Mouse (Mus musculus): Measurements from ENCODE around the gene Bcap31. TPM values are rescaled to one million over a fixed set of nuclear protein-coding genes. Genes with fewer than 3 reads are reported as not detected.

Gene Bcap31
- polyA plus RNA-seq, 1 experiment from 2014 or later = 137 TPM

DNA sequence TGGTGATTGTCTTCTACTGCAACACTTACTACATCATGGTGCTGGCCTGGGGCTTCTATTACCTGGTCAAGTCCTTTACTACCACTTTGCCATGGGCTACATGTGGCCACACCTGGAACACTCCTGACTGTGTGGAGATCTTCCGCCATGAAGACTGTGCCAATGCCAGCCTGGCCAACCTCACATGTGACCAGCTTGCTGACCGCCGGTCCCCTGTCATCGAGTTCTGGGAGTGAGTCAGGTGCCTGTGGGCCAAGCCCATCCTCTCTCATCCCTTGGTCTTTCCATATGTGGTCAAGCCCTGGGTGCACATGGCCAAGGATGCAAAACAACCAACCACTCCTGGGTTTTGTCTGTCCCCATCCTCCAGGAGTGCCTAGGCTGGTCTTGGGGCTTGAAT, 39.3 kb downstream of the Bcap31 start:
- H3K4me1 ChIP-seq (replicated peaks) = no peaks in the 10 kb centered on the region; the same call in 1 of the 2 replicates
- H3K27ac ChIP-seq (replicated peaks) = no peak overlapping the region
- no peaks in the 10 kb centered on the region for H3K36me3 ChIP-seq (replicated peaks)
- H3K9me3 ChIP-seq (replicated peaks) = no peaks in the 10 kb centered on the region
- H3K27me3 ChIP-seq = peaks cover 45% of the 10 kb centered on the region
- WGBS (ENCODE audit: insufficient replicate concordance) = 68% methylated on average over 4 of the region's 4 CpGs
- no peak overlapping the region for H3K9ac ChIP-seq
- no peak overlapping the region for H3K4me3 ChIP-seq (replicated peaks)
- H3K4me2 ChIP-seq = no peak overlapping the region
- no peak for ATAC-seq (ENCODE audit: insufficient read depth)

DNA sequence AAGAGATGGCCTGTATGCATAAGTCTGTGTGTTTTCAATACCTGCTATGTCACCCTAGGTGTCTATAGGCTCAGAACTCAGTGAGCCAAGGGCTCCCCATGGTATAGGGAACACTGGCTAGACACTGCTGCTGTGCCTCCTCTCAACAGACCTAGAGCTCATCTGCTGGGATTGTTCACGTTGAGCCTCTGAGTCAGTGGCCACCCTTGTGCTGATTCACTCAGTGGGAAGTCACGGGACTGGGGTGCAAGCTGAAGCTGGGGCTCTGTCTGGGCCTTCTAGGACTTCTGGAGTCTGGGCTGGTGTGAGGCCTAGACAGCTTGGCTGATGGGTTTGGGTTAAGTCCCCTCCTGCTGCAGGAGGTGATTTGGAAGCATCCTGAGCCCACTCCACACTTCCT, 40.7 kb downstream of the Bcap31 start:
- Histone ChIP-seq H3K27me3 (peaks cover 45% of the 10 kb centered on the region), H3K4me1 (replicated peaks) (no peaks in the 10 kb centered on the region; the same call in 1 of the 2 replicates), H3K9ac (no peak overlapping the region), H3K36me3 (replicated peaks) (no peaks in the 10 kb centered on the region), H3K4me3 (replicated peaks) (no peak overlapping the region), H3K9me3 (replicated peaks) (no peaks in the 10 kb centered on the region), H3K27ac (replicated peaks) (no peak overlapping the region), H3K4me2 (no peak overlapping the region)
- WGBS (ENCODE audit: insufficient replicate concordance) = 46% methylated on average over 2 of the region's 2 CpGs
- no peak for ATAC-seq (ENCODE audit: insufficient read depth)

DNA sequence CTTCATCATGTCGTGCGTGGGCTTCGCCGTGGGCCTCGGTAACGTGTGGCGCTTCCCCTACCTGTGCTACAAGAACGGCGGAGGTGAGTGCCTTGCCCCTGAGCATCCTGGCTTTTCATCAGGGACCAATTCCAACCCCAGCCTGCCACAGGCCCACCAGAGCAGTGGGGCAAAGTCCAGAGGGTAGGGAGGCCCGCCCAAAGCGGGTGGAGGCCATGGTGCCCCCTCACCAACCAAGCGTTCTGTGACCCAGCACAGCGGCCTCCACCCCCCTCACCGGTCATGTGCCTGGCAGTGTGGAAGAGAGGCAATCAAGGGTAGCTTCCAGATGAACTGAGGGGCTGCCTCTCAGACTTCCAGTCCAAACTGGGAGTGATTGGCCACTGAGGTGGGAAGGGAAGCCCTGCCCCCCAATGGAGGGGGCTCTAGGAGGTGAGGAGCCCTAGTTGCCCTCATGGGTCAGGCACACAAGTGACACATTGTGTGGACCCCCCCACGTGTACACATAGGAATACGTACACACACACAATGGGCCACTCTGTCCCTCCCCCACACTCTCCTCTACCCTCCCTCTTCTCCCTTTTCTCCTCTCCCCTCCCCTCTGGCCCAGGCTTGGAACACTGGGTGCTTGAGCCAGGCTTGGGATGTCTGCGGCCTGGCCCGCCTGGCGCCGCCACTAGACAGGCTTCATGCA, 41.9 kb downstream of the Bcap31 start:
- H3K9ac ChIP-seq = peak overlapping the region; percentile 21; the same call in 1 of the 2 replicates
- peak overlapping the region; percentile 53 for H3K4me3 ChIP-seq (replicated peaks)
- H3K36me3 ChIP-seq (replicated peaks) = no peaks in the 10 kb centered on the region
- 45% methylated on average over 20 of the region's 20 CpGs for WGBS (ENCODE audit: insufficient replicate concordance)
- peak overlapping the region; percentile 70 for H3K4me2 ChIP-seq
- no peak for ATAC-seq (ENCODE audit: insufficient read depth)
- no peak overlapping the region for H3K27ac ChIP-seq (replicated peaks)
- H3K9me3 ChIP-seq (replicated peaks) = no peaks in the 10 kb centered on the region
- H3K27me3 ChIP-seq = peaks cover 45% of the 10 kb centered on the region
- no peaks in the 10 kb centered on the region; the same call in 1 of the 2 replicates for H3K4me1 ChIP-seq (replicated peaks)

- Histone ChIP-seq H3K4me1 (replicated peaks) (no peaks in the 10 kb centered on the region; the same call in 1 of the 2 replicates), H3K9me3 (replicated peaks) (no peaks in the 10 kb centered on the region), H3K27me3 (peaks cover 45% of the 10 kb centered on the region), H3K36me3 (replicated peaks) (no peaks in the 10 kb centered on the region), H3K4me2 (peak overlapping the region; percentile 70), H3K4me3 (replicated peaks) (peak overlapping the region; percentile 53), H3K27ac (replicated peaks) (no peak overlapping the region), H3K9ac (peak overlapping the region; percentile 21; the same call in 1 of the 2 replicates)
- no peak for ATAC-seq (ENCODE audit: insufficient read depth)
- WGBS (ENCODE audit: insufficient replicate concordance) = 17% methylated on average over 32 of the region's 42 CpGs
Measured at GRCm38 (mm10) chrX:73673619-73673967, 42.4 kb downstream of the Bcap31 start.

- peaks cover 45% of the 10 kb centered on the region for H3K27me3 ChIP-seq
- peak within 1 kb of the TSS; percentile 70 for H3K4me2 ChIP-seq
- H3K27ac ChIP-seq (replicated peaks) = no peak within 1 kb of the TSS
- peak within 1 kb of the TSS; percentile 53 for H3K4me3 ChIP-seq (replicated peaks)
- no peaks in the 10 kb centered on the region; the same call in 1 of the 2 replicates for H3K4me1 ChIP-seq (replicated peaks)
- ATAC-seq (ENCODE audit: insufficient read depth) = peak; percentile 44
- H3K9me3 ChIP-seq (replicated peaks) = no peaks in the 10 kb centered on the region
- H3K9ac ChIP-seq = peak within 1 kb of the TSS; percentile 21; the same call in 1 of the 2 replicates
- no peaks in the 10 kb centered on the region for H3K36me3 ChIP-seq (replicated peaks)
- 16% methylated on average over 56 of the region's 72 CpGs for WGBS (ENCODE audit: insufficient replicate concordance)
Measured at GRCm38 (mm10) chrX:73672879-73673618, 42.9 kb downstream of the Bcap31 start, which contains the start of gene Slc6a8. Gene Slc6a8 (plus strand): TSS chrX:73673150.

GRCm38 (mm10) chrX:73672031-73672431, 43.9 kb downstream of the Bcap31 start:
- ATAC-seq (ENCODE audit: insufficient read depth) = no peak
- no peaks in the 10 kb centered on the region for H3K9me3 ChIP-seq (replicated peaks)
- H3K9ac ChIP-seq = no peak overlapping the region
- H3K36me3 ChIP-seq (replicated peaks) = no peaks in the 10 kb centered on the region
- H3K27ac ChIP-seq (replicated peaks) = no peak overlapping the region
- 55% methylated on average over 4 of the region's 4 CpGs for WGBS (ENCODE audit: insufficient replicate concordance)
- H3K4me2 ChIP-seq = no peak overlapping the region
- no peaks in the 10 kb centered on the region; the same call in 1 of the 2 replicates for H3K4me1 ChIP-seq (replicated peaks)
- peaks cover 45% of the 10 kb centered on the region for H3K27me3 ChIP-seq
- no peak overlapping the region for H3K4me3 ChIP-seq (replicated peaks)

GRCm38 (mm10) chrX:73663143-73663542, 52.8 kb downstream of the Bcap31 start:
- no peak overlapping the region for H3K4me3 ChIP-seq (replicated peaks)
- no peaks in the 10 kb centered on the region for H3K9me3 ChIP-seq (replicated peaks)
- no peak overlapping the region for H3K27ac ChIP-seq (replicated peaks)
- no peaks in the 10 kb centered on the region for H3K4me1 ChIP-seq (replicated peaks)
- no peaks in the 10 kb centered on the region for H3K36me3 ChIP-seq (replicated peaks)
- H3K9ac ChIP-seq = no peak overlapping the region
- ATAC-seq (ENCODE audit: insufficient read depth) = no peak
- no peak overlapping the region for H3K4me2 ChIP-seq
- peaks cover 19% of the 10 kb centered on the region for H3K27me3 ChIP-seq

- no peak overlapping the region for H3K27ac ChIP-seq (replicated peaks)
- ATAC-seq (ENCODE audit: insufficient read depth) = no peak
- H3K4me3 ChIP-seq (replicated peaks) = peak overlapping the region; percentile 38
- WGBS (ENCODE audit: insufficient replicate concordance) = 44% methylated on average over 3 of the region's 3 CpGs
- H3K27me3 ChIP-seq = peaks cover 19% of the 10 kb centered on the region
- H3K36me3 ChIP-seq (replicated peaks) = no peaks in the 10 kb centered on the region
- H3K9me3 ChIP-seq (replicated peaks) = no peaks in the 10 kb centered on the region
- no peak overlapping the region for H3K9ac ChIP-seq
- peak overlapping the region; percentile 60 for H3K4me2 ChIP-seq
- no peaks in the 10 kb centered on the region for H3K4me1 ChIP-seq (replicated peaks)
Measured at GRCm38 (mm10) chrX:73660284-73660665, 55.7 kb downstream of the Bcap31 start.

DNA sequence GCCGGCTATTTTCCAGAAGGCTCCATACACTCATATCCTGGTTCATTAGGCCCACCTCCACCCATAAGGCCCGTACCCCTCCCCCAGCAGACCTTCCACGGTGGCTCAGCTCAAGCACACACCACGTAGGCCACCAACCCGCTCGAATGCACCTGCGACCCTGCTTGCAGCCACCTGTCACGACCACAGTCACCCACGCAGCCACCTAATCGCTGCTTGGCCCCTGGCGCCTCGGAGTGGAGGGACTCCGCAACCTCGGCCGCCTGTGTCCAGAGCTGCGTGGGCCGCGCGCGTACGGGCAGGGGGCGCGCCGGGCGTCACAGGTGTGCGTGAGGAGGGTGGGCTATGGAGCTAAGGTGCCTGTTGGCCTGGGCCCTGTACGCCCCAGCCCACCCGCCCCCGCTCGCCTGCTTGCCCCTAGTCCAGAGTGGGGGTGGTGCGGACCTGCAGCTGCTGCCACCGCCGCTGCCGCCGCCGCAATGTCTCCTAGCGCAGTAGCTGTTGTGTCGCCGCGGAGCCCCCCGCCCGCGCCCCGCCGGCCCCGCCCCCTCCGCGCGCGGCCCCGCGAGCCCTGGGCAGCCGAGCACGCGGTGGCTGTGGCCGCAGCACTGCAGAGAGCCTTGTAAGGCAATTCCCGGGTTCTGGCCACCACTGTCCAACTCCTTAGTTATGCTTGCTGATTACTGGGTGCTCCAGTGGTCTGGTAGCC, 56.2 kb downstream of the Bcap31 start, which contains the start of gene Pnck:
Gene Pnck, minus strand, starts transcription at position 543 of the 709 bp plus-strand sequence.
- H3K4me2 ChIP-seq = peak within 1 kb of the TSS; percentile 60
- peak within 1 kb of the TSS; percentile 38 for H3K4me3 ChIP-seq (replicated peaks)
- H3K4me1 ChIP-seq (replicated peaks) = no peaks in the 10 kb centered on the region
- H3K9me3 ChIP-seq (replicated peaks) = no peaks in the 10 kb centered on the region
- H3K9ac ChIP-seq = no peak within 1 kb of the TSS
- no peak within 1 kb of the TSS for H3K27ac ChIP-seq (replicated peaks)
- H3K36me3 ChIP-seq (replicated peaks) = no peaks in the 10 kb centered on the region
- H3K27me3 ChIP-seq = peaks cover 19% of the 10 kb centered on the region
- peak; percentile 7; the same call in 1 of the 2 replicates for ATAC-seq (ENCODE audit: insufficient read depth)
- WGBS (ENCODE audit: insufficient replicate concordance) = 13% methylated on average over 57 of the region's 57 CpGs

DNA sequence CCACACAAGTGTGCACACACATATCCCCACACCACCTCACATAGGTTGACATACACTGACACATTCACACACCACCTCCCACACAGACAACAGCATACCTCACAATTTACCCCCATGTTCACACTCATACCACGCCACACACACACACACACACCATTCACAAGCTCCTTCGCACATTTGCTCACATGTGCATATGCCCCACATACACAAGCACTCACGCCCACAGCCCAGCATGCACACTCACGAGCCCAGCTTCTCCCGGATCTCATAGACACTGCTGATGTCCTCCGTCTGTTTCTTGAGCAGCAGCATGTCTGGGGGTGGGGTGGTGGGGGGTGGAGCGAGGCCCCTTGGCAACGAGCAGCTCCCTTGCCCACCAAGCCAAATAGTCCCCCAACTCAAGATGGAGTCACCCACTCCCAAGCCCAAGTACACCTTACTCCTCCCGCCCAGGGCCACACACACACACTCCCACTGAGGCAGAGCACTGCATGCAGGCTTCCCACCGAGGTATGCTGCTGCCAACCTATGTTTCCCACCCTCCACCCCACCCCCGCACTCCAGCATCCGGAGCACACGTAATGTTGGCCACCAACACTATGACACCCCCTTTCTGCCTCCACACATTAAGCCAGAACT, 56.9 kb downstream of the Bcap31 start:
- Histone ChIP-seq H3K4me2 (no peak overlapping the region), H3K36me3 (replicated peaks) (no peaks in the 10 kb centered on the region), H3K27ac (replicated peaks) (no peak overlapping the region), H3K27me3 (peaks cover 19% of the 10 kb centered on the region), H3K4me1 (replicated peaks) (no peaks in the 10 kb centered on the region), H3K4me3 (replicated peaks) (no peak overlapping the region), H3K9me3 (replicated peaks) (no peaks in the 10 kb centered on the region), H3K9ac (no peak overlapping the region)
- WGBS (ENCODE audit: insufficient replicate concordance) = 59% methylated on average over 13 of the region's 13 CpGs
- ATAC-seq (ENCODE audit: insufficient read depth) = no peak
